Mouse (Mus musculus): ENCODE data around the gene Nfia. TPM values are rescaled to one million over a fixed set of nuclear protein-coding genes. Genes with fewer than 3 reads are reported as not detected.
A peak's percentile ranks its signal among the peaks of the same experiment; 100 is the strongest.

Nfia gene
- polyA plus RNA-seq, 1 experiment from 2014 or later = 19.9 TPM

DNA sequence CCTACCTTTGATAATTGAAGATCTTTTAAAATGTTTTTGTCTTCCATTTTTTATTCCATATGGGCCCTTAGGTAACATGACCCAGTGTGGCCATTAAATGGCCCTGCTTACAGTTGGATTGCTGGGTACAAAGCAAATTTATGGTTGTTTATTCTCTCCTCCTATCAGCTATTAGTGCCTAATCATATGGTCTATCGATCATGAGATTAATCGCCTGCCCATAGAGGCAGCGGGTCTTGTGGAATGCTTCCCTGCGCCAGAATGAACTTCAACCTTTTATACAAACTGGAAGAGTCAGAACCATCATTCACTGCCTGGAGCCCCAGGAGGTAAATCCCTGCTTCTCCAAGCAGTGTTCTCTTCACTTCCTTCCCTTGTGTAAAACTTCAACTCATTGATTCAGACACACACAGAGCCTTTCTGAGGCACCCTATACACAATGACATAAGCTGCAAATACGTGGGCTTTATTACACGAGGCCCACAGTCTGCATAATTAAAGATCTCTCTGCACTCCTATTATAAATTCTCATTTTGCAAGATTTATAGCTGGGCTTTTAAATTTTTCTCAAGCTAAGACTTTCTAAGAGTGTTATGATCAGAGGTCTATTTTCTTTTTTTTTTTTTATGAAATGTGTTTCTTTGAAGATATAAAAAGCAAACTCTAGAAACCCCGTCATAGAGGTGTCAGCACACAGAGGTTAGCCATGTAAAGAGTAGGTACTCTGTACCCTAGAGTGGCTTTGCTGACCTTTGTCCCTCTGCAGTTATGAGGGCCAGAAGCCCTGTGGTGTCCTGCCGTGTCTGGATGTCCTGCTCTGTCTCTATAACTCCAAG, 67.9 kb downstream of the Nfia start:
- 28% methylated on average over 8 of the region's 8 CpGs for WGBS
- Histone ChIP-seq H3K4me2 (replicated peaks; ENCODE audit: low read depth, low read length) (no peak overlapping the region), H3K4me1 (ENCODE audit: insufficient read depth, low read length) (peaks cover 58% of the 10 kb centered on the region), H3K9ac (replicated peaks; ENCODE audit: low read length) (no peak overlapping the region), H3K36me3 (ENCODE audit: insufficient read depth, low read length) (no peaks in the 10 kb centered on the region), H3K4me3 (ENCODE audit: low read length) (no peak overlapping the region), H3K9me3 (ENCODE audit: low read length) (no peaks in the 10 kb centered on the region), H3K27me3 (ENCODE audit: insufficient read depth, low read length) (peaks cover 21% of the 10 kb centered on the region), H3K27ac (ENCODE audit: low read length) (peak overlapping the region; percentile 2; the same call in 1 of the 2 replicates)
- peak; percentile 62; the same call in 1 of the 2 replicates for ATAC-seq (ENCODE audit: low FRiP score, low TSS enrichment)

DNA sequence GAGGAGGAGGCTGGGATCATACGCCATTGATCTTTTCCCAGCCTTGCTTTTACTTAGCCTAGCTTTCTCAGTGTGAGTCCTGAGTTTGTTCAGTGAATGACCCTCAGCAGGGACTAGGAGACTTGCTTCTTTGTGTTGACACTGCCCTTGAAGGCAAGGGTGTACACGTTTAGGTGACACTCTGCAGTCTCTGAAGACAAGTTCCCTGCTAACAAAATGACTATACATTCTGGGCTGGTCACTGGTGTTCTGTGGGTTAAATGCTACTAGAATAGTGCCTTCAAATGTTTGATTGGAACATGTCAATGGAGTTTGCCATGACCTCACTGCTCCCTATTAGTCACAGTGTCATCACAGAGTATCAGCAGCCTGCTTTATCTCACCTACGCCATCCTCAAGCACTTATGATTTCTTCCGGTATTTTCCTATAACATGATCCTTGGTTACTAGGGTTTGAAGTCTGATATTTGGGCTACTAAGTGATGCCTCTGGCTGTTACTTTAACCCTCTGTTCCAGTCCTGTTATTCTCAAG, 68.6 kb downstream of the Nfia start:
- no peak overlapping the region for H3K4me2 ChIP-seq (replicated peaks; ENCODE audit: low read depth, low read length)
- no peak overlapping the region for H3K9ac ChIP-seq (replicated peaks; ENCODE audit: low read length)
- peaks cover 59% of the 10 kb centered on the region for H3K4me1 ChIP-seq (ENCODE audit: insufficient read depth, low read length)
- no peaks in the 10 kb centered on the region for H3K9me3 ChIP-seq (ENCODE audit: low read length)
- ATAC-seq (ENCODE audit: low FRiP score, low TSS enrichment) = no peak
- 70% methylated on average over 4 of the region's 4 CpGs for WGBS
- H3K4me3 ChIP-seq (ENCODE audit: low read length) = no peak overlapping the region
- H3K27me3 ChIP-seq (ENCODE audit: insufficient read depth, low read length) = peaks cover 16% of the 10 kb centered on the region
- no peak overlapping the region for H3K27ac ChIP-seq (ENCODE audit: low read length)
- no peaks in the 10 kb centered on the region for H3K36me3 ChIP-seq (ENCODE audit: insufficient read depth, low read length)

DNA sequence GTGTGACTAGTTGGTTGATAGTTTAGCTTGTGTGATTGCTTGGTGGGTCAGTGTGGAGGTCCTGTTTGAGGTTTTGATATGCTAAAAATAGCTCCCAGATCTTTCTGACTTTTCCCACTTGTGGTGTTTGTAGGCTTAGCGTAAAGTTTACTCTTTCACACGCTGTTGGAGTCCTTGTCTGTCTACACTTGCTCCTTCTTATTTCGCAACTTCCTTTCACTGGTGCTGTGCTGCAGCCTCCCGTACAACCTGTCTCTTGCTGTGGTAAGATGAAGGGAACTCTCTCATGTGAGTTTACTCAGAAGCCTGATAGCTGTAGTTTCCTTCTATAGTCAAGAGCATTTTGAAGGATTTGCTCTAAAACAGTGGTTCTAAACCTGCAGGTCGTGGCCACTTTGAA, 69.2 kb downstream of the Nfia start:
- Histone ChIP-seq H3K27ac (ENCODE audit: low read length) (no peak overlapping the region), H3K4me1 (ENCODE audit: insufficient read depth, low read length) (peaks cover 56% of the 10 kb centered on the region), H3K27me3 (ENCODE audit: insufficient read depth, low read length) (peaks cover 14% of the 10 kb centered on the region), H3K36me3 (ENCODE audit: insufficient read depth, low read length) (no peaks in the 10 kb centered on the region), H3K4me3 (ENCODE audit: low read length) (no peak overlapping the region), H3K9me3 (ENCODE audit: low read length) (no peaks in the 10 kb centered on the region), H3K9ac (replicated peaks; ENCODE audit: low read length) (no peak overlapping the region), H3K4me2 (replicated peaks; ENCODE audit: low read depth, low read length) (no peak overlapping the region)
- WGBS = 70% methylated on average over 5 of the region's 5 CpGs
- no peak for ATAC-seq (ENCODE audit: low FRiP score, low TSS enrichment)

DNA sequence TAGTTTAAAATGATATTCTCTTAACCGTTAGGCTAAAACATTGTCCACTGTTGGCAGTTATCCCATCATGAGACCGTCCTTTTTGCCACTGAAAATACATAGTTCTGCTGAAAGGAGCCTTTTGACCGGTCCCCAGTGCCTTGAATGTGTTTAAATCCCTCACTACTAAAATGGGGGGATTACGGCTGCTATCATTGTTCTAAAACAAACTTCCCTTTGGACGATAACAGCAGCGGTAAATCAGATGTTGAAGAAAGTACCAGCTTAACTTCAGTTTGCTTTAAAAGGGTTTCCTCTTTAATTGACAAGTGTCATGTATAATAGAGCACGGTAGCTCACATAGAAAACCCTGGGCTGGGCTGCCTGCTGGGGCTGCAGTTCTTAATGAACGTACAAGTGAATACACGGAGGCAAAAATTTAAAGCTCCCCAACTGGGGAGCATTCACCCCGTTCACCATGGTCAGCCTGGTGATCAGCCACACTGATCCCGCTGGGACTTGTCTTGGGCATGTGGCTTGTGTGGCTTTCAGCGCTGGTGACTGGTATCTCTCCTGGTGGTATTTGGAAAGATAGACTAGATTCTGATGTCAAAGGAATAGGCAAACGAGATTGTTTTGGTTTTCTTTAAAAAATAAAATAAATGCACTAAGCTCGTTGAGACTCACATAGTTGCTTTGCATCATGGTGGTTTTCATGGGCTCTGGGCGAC, 71.6 kb downstream of the Nfia start:
- peaks cover 8% of the 10 kb centered on the region for H3K27me3 ChIP-seq (ENCODE audit: insufficient read depth, low read length)
- no peak overlapping the region for H3K4me2 ChIP-seq (replicated peaks; ENCODE audit: low read depth, low read length)
- H3K36me3 ChIP-seq (ENCODE audit: insufficient read depth, low read length) = no peaks in the 10 kb centered on the region
- WGBS = 83% methylated on average over 15 of the region's 15 CpGs
- H3K27ac ChIP-seq (ENCODE audit: low read length) = peak overlapping the region; percentile 67
- peaks cover 40% of the 10 kb centered on the region for H3K4me1 ChIP-seq (ENCODE audit: insufficient read depth, low read length)
- no peak overlapping the region for H3K4me3 ChIP-seq (ENCODE audit: low read length)
- no peak overlapping the region for H3K9ac ChIP-seq (replicated peaks; ENCODE audit: low read length)
- ATAC-seq (ENCODE audit: low FRiP score, low TSS enrichment) = no peak
- H3K9me3 ChIP-seq (ENCODE audit: low read length) = no peaks in the 10 kb centered on the region

DNA sequence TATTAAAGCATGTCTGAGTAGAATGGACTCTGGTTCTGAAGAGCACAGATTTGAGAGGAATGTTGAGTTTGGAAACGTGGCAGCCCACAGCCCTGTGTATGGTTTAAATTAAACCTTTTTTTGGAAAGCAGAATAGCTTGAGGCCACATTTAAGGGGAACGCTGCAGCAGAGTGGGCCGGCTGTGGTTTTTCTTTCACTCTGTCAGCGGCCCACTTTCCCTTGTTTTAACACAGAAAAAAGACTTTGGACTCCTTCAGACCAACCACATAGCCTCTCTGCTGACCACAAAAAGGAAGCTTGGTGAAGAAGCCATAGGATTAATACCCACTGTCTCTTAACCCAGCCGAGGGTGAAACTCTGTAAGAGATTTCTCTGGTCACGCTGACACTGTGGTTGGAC, 72.4 kb downstream of the Nfia start:
- no peak; the same call in 1 of the 2 replicates for ATAC-seq (ENCODE audit: low FRiP score, low TSS enrichment)
- WGBS = 46% methylated on average over 6 of the region's 6 CpGs

DNA sequence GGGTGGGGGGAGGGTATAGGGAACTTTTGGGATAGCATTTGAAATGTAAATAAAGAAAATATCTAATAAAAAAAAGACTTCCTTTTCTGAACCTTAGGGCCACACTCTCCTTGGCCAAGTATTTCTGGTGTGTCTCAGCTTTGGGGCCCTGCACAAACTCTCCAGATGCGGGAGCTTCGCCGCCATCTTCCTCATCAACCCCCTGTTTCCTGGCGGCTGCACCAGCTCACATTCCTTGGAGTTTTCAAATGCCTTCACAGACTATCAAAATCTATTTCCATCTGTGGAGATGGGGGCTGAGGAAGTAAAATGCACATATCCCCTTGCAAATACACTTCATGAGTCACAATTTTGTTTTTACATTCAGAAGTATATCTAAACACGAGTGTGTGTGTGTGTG, 75.1 kb downstream of the Nfia start:
- Histone ChIP-seq H3K36me3 (ENCODE audit: insufficient read depth, low read length) (no peaks in the 10 kb centered on the region), H3K4me2 (replicated peaks; ENCODE audit: low read depth, low read length) (no peak overlapping the region), H3K9ac (replicated peaks; ENCODE audit: low read length) (no peak overlapping the region), H3K4me3 (ENCODE audit: low read length) (no peak overlapping the region), H3K9me3 (ENCODE audit: low read length) (no peaks in the 10 kb centered on the region), H3K4me1 (ENCODE audit: insufficient read depth, low read length) (peaks cover 18% of the 10 kb centered on the region; the same call in 1 of the 2 replicates), H3K27ac (ENCODE audit: low read length) (no peak overlapping the region), H3K27me3 (ENCODE audit: insufficient read depth, low read length) (peaks cover 8% of the 10 kb centered on the region)
- no peak for ATAC-seq (ENCODE audit: low FRiP score, low TSS enrichment)
- WGBS = 76% methylated on average over 5 of the region's 5 CpGs

More for the DNA sequence above, 72.4 kb downstream of the Nfia start:
- Histone ChIP-seq H3K4me3 (ENCODE audit: low read length) (no peak overlapping the region), H3K4me1 (ENCODE audit: insufficient read depth, low read length) (peaks cover 32% of the 10 kb centered on the region), H3K9ac (replicated peaks; ENCODE audit: low read length) (no peak overlapping the region), H3K36me3 (ENCODE audit: insufficient read depth, low read length) (no peaks in the 10 kb centered on the region), H3K27me3 (ENCODE audit: insufficient read depth, low read length) (peaks cover 8% of the 10 kb centered on the region), H3K9me3 (ENCODE audit: low read length) (no peaks in the 10 kb centered on the region), H3K4me2 (replicated peaks; ENCODE audit: low read depth, low read length) (0 out of 2 replicates have a peak overlapping the region, but pooled peaks have one; percentile 8), H3K27ac (ENCODE audit: low read length) (peak overlapping the region; percentile 67)

DNA sequence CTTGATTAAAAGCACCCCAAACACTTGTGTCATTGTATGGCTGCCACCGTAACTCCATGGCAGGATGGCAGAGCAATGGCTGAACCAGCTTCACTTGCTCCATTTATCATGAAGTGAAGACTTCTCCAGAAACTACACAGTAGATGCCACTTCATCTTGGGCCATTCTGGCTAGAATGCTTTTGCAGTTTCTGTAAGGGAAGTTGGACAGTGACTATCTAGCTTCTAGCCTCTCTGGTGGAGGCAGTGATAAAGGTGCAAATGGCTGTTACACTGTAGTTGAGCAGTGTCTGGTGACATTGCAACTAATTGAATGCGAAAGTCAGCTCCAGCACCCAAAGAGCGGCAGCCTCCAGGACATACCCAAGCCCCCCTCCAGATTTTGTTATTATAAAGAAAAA, 78.5 kb downstream of the Nfia start:
- H3K9ac ChIP-seq (replicated peaks; ENCODE audit: low read length) = no peak overlapping the region
- no peak overlapping the region for H3K27ac ChIP-seq (ENCODE audit: low read length)
- H3K9me3 ChIP-seq (ENCODE audit: low read length) = no peaks in the 10 kb centered on the region
- no peak overlapping the region for H3K4me3 ChIP-seq (ENCODE audit: low read length)
- WGBS = 89% methylated on average over 3 of the region's 3 CpGs
- no peak for ATAC-seq (ENCODE audit: low FRiP score, low TSS enrichment)
- no peak overlapping the region for H3K4me2 ChIP-seq (replicated peaks; ENCODE audit: low read depth, low read length)
- no peaks in the 10 kb centered on the region for H3K36me3 ChIP-seq (ENCODE audit: insufficient read depth, low read length)
- no peaks in the 10 kb centered on the region for H3K27me3 ChIP-seq (ENCODE audit: insufficient read depth, low read length)
- H3K4me1 ChIP-seq (ENCODE audit: insufficient read depth, low read length) = no peaks in the 10 kb centered on the region

DNA sequence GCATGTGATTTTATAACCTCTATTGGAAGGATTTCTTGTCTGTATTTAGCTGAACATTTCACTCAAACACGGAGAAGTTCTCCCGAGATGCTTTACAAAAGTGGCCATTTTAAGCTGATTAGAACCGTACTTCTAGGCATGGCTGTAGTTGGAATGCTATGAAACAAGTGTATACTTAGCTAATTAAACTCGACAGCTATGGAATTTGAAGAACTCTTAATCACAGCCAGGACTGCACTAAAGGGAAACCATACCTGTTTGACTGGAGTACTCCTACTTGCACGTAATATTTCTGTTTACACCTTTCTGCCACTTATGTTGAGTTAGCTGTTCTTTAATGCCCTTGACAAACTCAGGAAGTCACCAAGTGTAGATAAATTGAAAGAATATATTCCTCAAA, 79.2 kb downstream of the Nfia start:
- WGBS = 79% methylated on average over 5 of the region's 5 CpGs
- no peak for ATAC-seq (ENCODE audit: low FRiP score, low TSS enrichment)
- Histone ChIP-seq H3K4me1 (ENCODE audit: insufficient read depth, low read length) (no peaks in the 10 kb centered on the region), H3K4me2 (replicated peaks; ENCODE audit: low read depth, low read length) (no peak overlapping the region), H3K27ac (ENCODE audit: low read length) (no peak overlapping the region), H3K36me3 (ENCODE audit: insufficient read depth, low read length) (no peaks in the 10 kb centered on the region), H3K9me3 (ENCODE audit: low read length) (no peaks in the 10 kb centered on the region), H3K4me3 (ENCODE audit: low read length) (no peak overlapping the region), H3K9ac (replicated peaks; ENCODE audit: low read length) (no peak overlapping the region), H3K27me3 (ENCODE audit: insufficient read depth, low read length) (no peaks in the 10 kb centered on the region)

DNA sequence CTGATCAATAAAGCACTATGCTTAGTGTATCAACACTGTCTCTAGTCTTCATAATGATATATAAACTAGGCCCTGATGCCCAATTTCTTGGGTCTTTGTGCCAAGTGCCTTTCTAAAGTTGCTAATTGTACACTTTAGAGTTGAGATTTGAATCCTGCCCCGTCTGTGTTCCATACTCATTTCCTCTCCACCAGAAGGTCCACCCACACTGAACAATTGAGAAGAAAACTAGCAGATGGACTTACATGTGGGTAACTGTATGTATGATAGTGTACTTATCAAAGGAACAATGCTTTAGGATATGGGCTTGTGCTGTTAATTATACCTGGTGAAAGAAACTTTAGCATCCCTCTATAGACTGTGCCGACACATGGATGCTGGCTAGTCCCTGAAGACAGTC, 80.1 kb downstream of the Nfia start:
- Histone ChIP-seq H3K4me1 (ENCODE audit: insufficient read depth, low read length) (no peaks in the 10 kb centered on the region), H3K9ac (replicated peaks; ENCODE audit: low read length) (no peak overlapping the region)

More for the DNA sequence above, 80.1 kb downstream of the Nfia start:
- 98% methylated on average over 2 of the region's 2 CpGs for WGBS
- no peak for ATAC-seq (ENCODE audit: low FRiP score, low TSS enrichment)
- H3K4me2 ChIP-seq (replicated peaks; ENCODE audit: low read depth, low read length) = no peak overlapping the region
- H3K9me3 ChIP-seq (ENCODE audit: low read length) = no peaks in the 10 kb centered on the region
- no peak overlapping the region for H3K4me3 ChIP-seq (ENCODE audit: low read length)
- H3K27me3 ChIP-seq (ENCODE audit: insufficient read depth, low read length) = no peaks in the 10 kb centered on the region
- no peaks in the 10 kb centered on the region for H3K36me3 ChIP-seq (ENCODE audit: insufficient read depth, low read length)
- H3K27ac ChIP-seq (ENCODE audit: low read length) = no peak overlapping the region

Data from kidney, embryonic 16.5 days (tissue).